Mouse (Mus musculus): ENCODE results near the gene Bhlhe40. TPM values are rescaled to one million over a fixed set of nuclear protein-coding genes. Genes with fewer than 3 reads are reported as not detected.

Gene Bhlhe40
- total RNA-seq (2014; fragmentation: Nextera tagmentation) (1.7 and 2.1 TPM in 2 replicates), total RNA-seq (2017) (3.5 and 5.9 TPM in 2 replicates)

GRCm38 (mm10) chr6:108660206-108660877 lies at the start of gene Bhlhe40:
Gene Bhlhe40, plus strand, starts transcription at chr6:108660629.
- peak; percentile 54 for ATAC-seq (replicated peaks; ENCODE audit: poor library complexity, severe bottlenecking)

- peak; percentile 99 for ATAC-seq (replicated peaks; ENCODE audit: poor library complexity, severe bottlenecking)
These were observed 48.8 kb upstream of the Bhlhe40 start for GRCm38 (mm10) chr6:108611663-108612062.

GRCm38 (mm10) chr6:108618025-108618424 lies 42.4 kb upstream of the Bhlhe40 start:
- peak; percentile 81 for ATAC-seq (replicated peaks; ENCODE audit: poor library complexity, severe bottlenecking)

GRCm38 (mm10) chr6:108623028-108623565 lies 37.3 kb upstream of the Bhlhe40 start:
- no peak for ATAC-seq (replicated peaks; ENCODE audit: poor library complexity, severe bottlenecking)

GRCm38 (mm10) chr6:108624915-108625314 lies 35.5 kb upstream of the Bhlhe40 start:
- ATAC-seq (replicated peaks; ENCODE audit: poor library complexity, severe bottlenecking) = peak; percentile 94

GRCm38 (mm10) chr6:108630701-108631100 lies 29.7 kb upstream of the Bhlhe40 start:
- ATAC-seq (replicated peaks; ENCODE audit: poor library complexity, severe bottlenecking) = peak; percentile 100

- ATAC-seq (replicated peaks; ENCODE audit: poor library complexity, severe bottlenecking) = no peak
These were observed 22.1 kb upstream of the Bhlhe40 start for GRCm38 (mm10) chr6:108638157-108638833.

- no peak for ATAC-seq (replicated peaks; ENCODE audit: poor library complexity, severe bottlenecking)
These were observed 18.4 kb upstream of the Bhlhe40 start for GRCm38 (mm10) chr6:108642020-108642419.

GRCm38 (mm10) chr6:108643035-108643434 lies 17.4 kb upstream of the Bhlhe40 start:
- ATAC-seq (replicated peaks; ENCODE audit: poor library complexity, severe bottlenecking) = no peak

GRCm38 (mm10) chr6:108644311-108644710 lies 16.1 kb upstream of the Bhlhe40 start:
- ATAC-seq (replicated peaks; ENCODE audit: poor library complexity, severe bottlenecking) = no peak

- ATAC-seq (replicated peaks; ENCODE audit: poor library complexity, severe bottlenecking) = no peak
These were observed 13.3 kb upstream of the Bhlhe40 start for GRCm38 (mm10) chr6:108647094-108647493.

- no peak for ATAC-seq (replicated peaks; ENCODE audit: poor library complexity, severe bottlenecking)
These were observed 12.4 kb upstream of the Bhlhe40 start for GRCm38 (mm10) chr6:108648072-108648471.

GRCm38 (mm10) chr6:108655861-108656260 lies 4.6 kb upstream of the Bhlhe40 start:
- no peak for ATAC-seq (replicated peaks; ENCODE audit: poor library complexity, severe bottlenecking)

- ATAC-seq (replicated peaks; ENCODE audit: poor library complexity, severe bottlenecking) = no peak; the same call in 1 of the 2 replicates
These were observed 2.4 kb upstream of the Bhlhe40 start for GRCm38 (mm10) chr6:108658051-108658415.

GRCm38 (mm10) chr6:108658416-108659201 lies 1.8 kb upstream of the Bhlhe40 start:
- peak; percentile 8 for ATAC-seq (replicated peaks; ENCODE audit: poor library complexity, severe bottlenecking)

- ATAC-seq (replicated peaks; ENCODE audit: poor library complexity, severe bottlenecking) = peak; percentile 62
These were observed 1.2 kb upstream of the Bhlhe40 start for GRCm38 (mm10) chr6:108659221-108659725.

GRCm38 (mm10) chr6:108659726-108660205 lies 663 bp upstream of the Bhlhe40 start:
- peak; percentile 36 for ATAC-seq (replicated peaks; ENCODE audit: poor library complexity, severe bottlenecking)

GRCm38 (mm10) chr6:108660878-108661389 lies 505 bp downstream of the Bhlhe40 start:
- ATAC-seq (replicated peaks; ENCODE audit: poor library complexity, severe bottlenecking) = no peak; the same call in 1 of the 2 replicates

- ATAC-seq (replicated peaks; ENCODE audit: poor library complexity, severe bottlenecking) = peak; percentile 21
These were observed 983 bp downstream of the Bhlhe40 start for GRCm38 (mm10) chr6:108661412-108661811.

GRCm38 (mm10) chr6:108661890-108662289 lies 1.5 kb downstream of the Bhlhe40 start:
- ATAC-seq (replicated peaks; ENCODE audit: poor library complexity, severe bottlenecking) = no peak

Data from granulocyte monocyte progenitor cell, adult 5-6 weeks (primary cell).